In the genomic region with DNA sequence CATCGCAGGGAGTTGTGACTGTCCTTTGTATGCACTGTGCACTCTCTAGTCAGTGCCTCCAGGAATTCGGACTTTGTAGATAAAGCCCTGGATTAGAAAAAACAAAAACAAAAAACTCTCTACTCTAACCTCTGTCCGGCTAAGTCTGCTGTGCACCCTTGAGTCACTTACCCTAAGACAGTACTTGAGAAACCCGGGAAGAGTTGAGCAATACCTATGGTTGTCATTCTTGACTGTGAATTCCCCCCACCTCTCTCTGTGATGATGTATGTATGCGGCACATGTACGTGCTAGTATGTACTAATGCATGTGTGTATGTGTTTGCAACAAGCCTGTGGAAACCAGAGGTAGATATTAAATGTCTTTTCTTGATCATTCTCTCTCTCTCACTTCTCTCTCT, we compare ENCODE assay signal across 16 mouse cellular contexts.
"Had no signal": no experiment of that assay in that cellular context is flagged by ENCODE, and none has a peak within 500 bp of the region (broad histone marks: within the 10 kb centered on the region; RNA-seq: fewer than 3 reads in every experiment).

No protein-coding gene starts in this region.

- DNase-seq: kidney, adult 11 months; kidney, adult 9 months; kidney, postnatal 36 days; layer of hippocampus, adult 9-11 months; layer of hippocampus, postnatal 36 days; liver, embryonic 13.5 days; lung, adult 18-20 months; lung, postnatal 10 days; lung, postnatal 4 days; midbrain, embryonic 14.5 days; right cerebral cortex, postnatal 4 days; thymus, postnatal 36 days had no signal

- H3K9me3 ChIP-seq: limb, embryonic 15.5 days; liver, embryonic 13.5 days; neural tube, embryonic 15.5 days had no signal

- H3K4me2 ChIP-seq: limb, embryonic 15.5 days; liver, embryonic 13.5 days; neural tube, embryonic 15.5 days had no signal

- H3K4me1 ChIP-seq: liver, embryonic 13.5 days; neural tube, embryonic 15.5 days had no signal

- H3K36me3 ChIP-seq: limb, embryonic 15.5 days; liver, embryonic 13.5 days; neural tube, embryonic 15.5 days had no signal

- H3K27ac ChIP-seq: kidney, postnatal 0 days; limb, embryonic 15.5 days; liver, embryonic 13.5 days; neural tube, embryonic 15.5 days had no signal

- H3K9ac ChIP-seq: limb, embryonic 15.5 days; liver, embryonic 13.5 days; neural tube, embryonic 15.5 days had no signal

- H3K4me3 ChIP-seq: limb, embryonic 15.5 days; liver, embryonic 13.5 days; myocyte; neural tube, embryonic 15.5 days had no signal

- H3K27me3 ChIP-seq: limb, embryonic 15.5 days; liver, embryonic 13.5 days; neural tube, embryonic 15.5 days had no signal
